Mouse (Mus musculus) midbrain, embryonic 14.5 days (tissue): ENCODE measurements around the gene Atp9a. TPM values are rescaled to one million over a fixed set of nuclear protein-coding genes. Genes with fewer than 3 reads are reported as not detected.

Source experiments
- ATAC-seq: fragments of 200-750 bp; cut with Nextera tagmentation; 2 replicates; pipeline ENCODE4 v1.8.0; 2017; ENCODE audit warnings: moderate number of reproducible peaks, moderate library complexity; ENCODE audit not compliant: low FRiP score, low TSS enrichment
- DNase-seq: peaks from one replicate; pipeline ENCODE4 v3.0.0-alpha.2; 2015
- H3K27ac ChIP-seq: fragments of 300-500 bp; sonication (generic); replicated peaks from 2 replicates; pipeline ENCODE4 v1.5.1; 2014; ENCODE audit warnings: mild to moderate bottlenecking, low read depth, low read length, moderate library complexity
- H3K27me3 ChIP-seq: fragments of 300-500 bp; sonication (generic); 2 replicates; pipeline ENCODE4 v1.6.1; 2014; ENCODE audit warnings: low read length, control low read depth, mixed read lengths; ENCODE audit not compliant: control insufficient read depth, insufficient read depth
- H3K36me3 ChIP-seq: fragments of 300-500 bp; sonication (generic); 2 replicates; pipeline ENCODE4 v1.6.1; 2014; ENCODE audit warnings: low read length, control low read depth; ENCODE audit not compliant: control insufficient read depth, insufficient read depth
- H3K4me1 ChIP-seq: fragments of 300-500 bp; sonication (generic); 2 replicates; pipeline ENCODE4 v1.6.1; 2014; ENCODE audit warnings: mild to moderate bottlenecking, antibody characterized with exemption, low read length, control low read depth; ENCODE audit not compliant: control insufficient read depth, insufficient read depth
- H3K4me2 ChIP-seq: fragments of 300-500 bp; sonication (generic); 2 replicates; pipeline ENCODE4 v1.6.1; 2014; ENCODE audit warnings: mild to moderate bottlenecking, low read length, moderate library complexity
- H3K4me3 ChIP-seq: fragments of 300-500 bp; sonication (generic); replicated peaks from 2 replicates; pipeline ENCODE4 v1.5.1; 2014; ENCODE audit warnings: low read depth, low read length
- H3K9ac ChIP-seq: fragments of 300-500 bp; sonication (generic); replicated peaks from 2 replicates; pipeline ENCODE4 v1.6.1; 2014; ENCODE audit warnings: mild to moderate bottlenecking, low read length, moderate library complexity
- H3K9me3 ChIP-seq: fragments of 300-500 bp; sonication (generic); 2 replicates; pipeline ENCODE4 v1.6.1; 2016; ENCODE audit warnings: low read length, control low read depth, mixed read lengths; ENCODE audit not compliant: control insufficient read depth
- WGBS: fragments of 180-500 bp; shearing (Covaris S2); extraction: QIAGEN DNeasy Blood & Tissue Kit; methylation state at CpG from one replicate; pipeline ENCODE4 v1.1.7; 2014; 5-methylcytosine and 5-hydroxymethylcytosine counted together
- polyA plus RNA-seq: library from polyadenylated mRNA; unstranded; fragments of >200 nt; fragmentation: Nextera tagmentation; extraction: Ambion mirVana; gene quantifications from 2 replicates; pipeline ENCODE4 v1.2.1, GENCODE M21; 2014

The Atp9a gene
- polyA plus RNA-seq, 1 experiment from 2014 or later = 79.7 TPM

GRCm38 (mm10) chr2:168632543-168632942 is 109.7 kb downstream of the Atp9a start:
- DNase-seq = no peak
- WGBS = 88% methylated on average over 6 of the region's 6 CpGs
- Histone ChIP-seq H3K4me1 (no peaks in the 10 kb centered on the region), H3K36me3 (peaks cover 40% of the 10 kb centered on the region), H3K9me3 (no peaks in the 10 kb centered on the region), H3K4me3 (no peak overlapping the region), H3K27ac (no peak overlapping the region), H3K9ac (no peak overlapping the region), H3K4me2 (no peak overlapping the region), H3K27me3 (no peaks in the 10 kb centered on the region)
- ATAC-seq = no peak

DNA sequence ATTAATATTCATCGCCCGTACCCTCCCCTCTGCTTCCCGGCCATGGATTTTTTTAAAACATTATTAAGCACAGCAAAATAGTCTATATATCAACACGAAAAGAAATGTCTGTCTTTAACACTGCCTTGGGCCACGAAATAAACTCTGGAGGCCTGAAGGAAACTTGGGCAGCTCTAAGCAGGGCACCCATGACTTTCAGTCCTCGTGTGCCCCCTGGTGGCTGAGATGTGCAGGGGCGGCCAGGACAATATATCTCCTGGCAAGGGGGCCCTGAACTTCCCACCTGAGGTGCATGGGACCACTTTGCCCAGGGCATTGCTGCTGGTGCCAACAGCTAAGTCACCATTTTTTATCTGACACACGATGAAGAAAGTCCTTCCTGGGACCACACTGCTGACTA is 113.4 kb downstream of the Atp9a start:
- DNase-seq (peak; percentile 90), ATAC-seq (peak; percentile 63; the same call in 1 of the 2 replicates)
- no peak overlapping the region for H3K4me3 ChIP-seq
- no peak overlapping the region for H3K4me2 ChIP-seq
- peaks cover 11% of the 10 kb centered on the region; the same call in 1 of the 2 replicates for H3K36me3 ChIP-seq
- peaks cover 20% of the 10 kb centered on the region for H3K4me1 ChIP-seq
- no peak overlapping the region for H3K27ac ChIP-seq
- no peaks in the 10 kb centered on the region for H3K27me3 ChIP-seq
- no peaks in the 10 kb centered on the region for H3K9me3 ChIP-seq
- 24% methylated on average over 8 of the region's 8 CpGs for WGBS
- H3K9ac ChIP-seq = no peak overlapping the region

GRCm38 (mm10) chr2:168627829-168628770 is 114.1 kb downstream of the Atp9a start:
- no peaks in the 10 kb centered on the region for H3K27me3 ChIP-seq
- H3K4me2 ChIP-seq = no peak overlapping the region
- H3K9ac ChIP-seq = no peak overlapping the region
- ATAC-seq (no peak), DNase-seq (no peak)
- no peak overlapping the region for H3K4me3 ChIP-seq
- H3K9me3 ChIP-seq = no peaks in the 10 kb centered on the region
- H3K36me3 ChIP-seq = peaks cover 11% of the 10 kb centered on the region; the same call in 1 of the 2 replicates
- no peak overlapping the region for H3K27ac ChIP-seq
- 66% methylated on average over 20 of the region's 20 CpGs for WGBS
- peaks cover 20% of the 10 kb centered on the region for H3K4me1 ChIP-seq

- no peak overlapping the region for H3K4me3 ChIP-seq
- DNase-seq = peak; percentile 80
- H3K4me2 ChIP-seq = no peak overlapping the region
- H3K9me3 ChIP-seq = no peaks in the 10 kb centered on the region
- H3K27me3 ChIP-seq = no peaks in the 10 kb centered on the region
- WGBS = 26% methylated on average over 9 of the region's 9 CpGs
- peak overlapping the region; percentile 87 for H3K27ac ChIP-seq
- ATAC-seq = peak; percentile 71
- H3K36me3 ChIP-seq = no peaks in the 10 kb centered on the region
- H3K9ac ChIP-seq = no peak overlapping the region; the same call in 1 of the 2 replicates
- H3K4me1 ChIP-seq = peaks cover 20% of the 10 kb centered on the region
Measured at GRCm38 (mm10) chr2:168626385-168626784, 115.8 kb downstream of the Atp9a start.

- Histone ChIP-seq H3K9ac (no peak overlapping the region), H3K27ac (peak overlapping the region; percentile 87; the same call in 1 of the 2 replicates), H3K9me3 (no peaks in the 10 kb centered on the region), H3K27me3 (no peaks in the 10 kb centered on the region), H3K4me3 (no peak overlapping the region), H3K36me3 (no peaks in the 10 kb centered on the region), H3K4me2 (no peak overlapping the region), H3K4me1 (peaks cover 20% of the 10 kb centered on the region)
- ATAC-seq (no peak), DNase-seq (no peak)
- 69% methylated on average over 4 of the region's 4 CpGs for WGBS
Measured at GRCm38 (mm10) chr2:168625091-168625490, 117.1 kb downstream of the Atp9a start.

DNA sequence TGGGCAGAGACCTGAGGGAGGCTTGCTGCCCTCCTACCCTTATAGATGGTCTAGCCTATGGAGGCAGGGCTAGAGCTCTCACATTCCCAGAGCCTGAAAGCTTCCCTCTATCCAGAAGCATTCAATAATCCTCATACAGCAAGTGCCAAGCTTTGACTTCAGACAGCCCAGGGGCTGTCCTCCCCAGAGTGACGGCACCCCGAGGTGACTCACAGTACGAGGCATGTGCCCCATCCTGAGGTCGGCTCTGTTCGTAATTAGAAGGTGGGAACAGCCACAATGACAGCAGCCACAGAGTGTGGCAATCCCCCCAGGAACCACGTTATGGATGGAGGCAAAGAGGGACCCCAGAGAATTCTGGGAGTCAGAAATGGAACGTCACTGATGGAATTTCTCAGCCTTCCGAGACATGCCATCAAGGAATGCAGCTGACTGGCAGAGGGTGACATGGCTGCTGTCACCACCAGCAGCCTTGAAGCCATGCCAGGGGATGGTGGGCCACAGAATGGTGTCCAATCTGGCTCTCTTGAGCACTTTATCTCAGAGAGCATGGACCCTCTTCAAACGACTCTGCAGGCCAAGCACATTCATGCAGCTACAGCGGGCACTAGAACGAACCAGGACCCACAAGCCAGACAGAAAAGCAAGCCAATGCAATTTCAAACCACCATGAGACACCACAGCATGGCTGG is 121.0 kb downstream of the Atp9a start:
- Histone ChIP-seq H3K27ac (no peak overlapping the region), H3K9ac (no peak overlapping the region), H3K4me3 (no peak overlapping the region), H3K9me3 (no peaks in the 10 kb centered on the region), H3K27me3 (no peaks in the 10 kb centered on the region), H3K4me2 (no peak overlapping the region), H3K36me3 (no peaks in the 10 kb centered on the region), H3K4me1 (peaks cover 10% of the 10 kb centered on the region)
- no peak for DNase-seq
- no peak for ATAC-seq
- 79% methylated on average over 11 of the region's 11 CpGs for WGBS

GRCm38 (mm10) chr2:168618205-168618717 is 123.9 kb downstream of the Atp9a start:
- ATAC-seq = no peak
- Histone ChIP-seq H3K27me3 (no peaks in the 10 kb centered on the region), H3K9ac (no peak overlapping the region), H3K4me1 (0 out of 2 replicates have a peak, but pooled peaks cover 3% of the 10 kb centered on the region), H3K9me3 (no peaks in the 10 kb centered on the region), H3K36me3 (no peaks in the 10 kb centered on the region), H3K4me2 (no peak overlapping the region), H3K4me3 (no peak overlapping the region), H3K27ac (no peak overlapping the region)
- peak; percentile 42 for DNase-seq
- WGBS = 72% methylated on average over 15 of the region's 15 CpGs

- Histone ChIP-seq H3K4me2 (no peak overlapping the region), H3K36me3 (no peaks in the 10 kb centered on the region), H3K4me3 (no peak overlapping the region), H3K27me3 (no peaks in the 10 kb centered on the region), H3K27ac (no peak overlapping the region), H3K9me3 (no peaks in the 10 kb centered on the region), H3K9ac (no peak overlapping the region), H3K4me1 (0 out of 2 replicates have a peak, but pooled peaks cover 3% of the 10 kb centered on the region)
- DNase-seq (no peak), ATAC-seq (no peak)
- 95% methylated on average over 3 of the region's 3 CpGs for WGBS
Measured at GRCm38 (mm10) chr2:168615160-168615559, 127.0 kb downstream of the Atp9a start.
